Mouse (Mus musculus) adrenal gland, postnatal 36 days (tissue): Measurements from ENCODE around the gene Gm20388. TPM values are rescaled to one million over a fixed set of nuclear protein-coding genes. Genes with fewer than 3 reads are reported as not detected.
"Not testable (repeated sequence)": the region's sequence is repeated elsewhere in the genome, so short reads cannot be mapped to it uniquely, and the experiment has no call there.

Experiments
- DNase-seq, 2 experiments: peaks; one replicate each; pipeline ENCODE4 v3.0.0; 2021; ENCODE audit warnings: mixed read lengths in 1 of 2
- total RNA-seq, 2 experiments: library from RNA; stranded (reverse); gene quantifications; 2 replicates each; pipeline ENCODE4 v1.2.3; 2021

Gene Gm20388
- total RNA-seq, 2 experiments from 2014 or later = 2.4 to 7.4 TPM

DNA sequence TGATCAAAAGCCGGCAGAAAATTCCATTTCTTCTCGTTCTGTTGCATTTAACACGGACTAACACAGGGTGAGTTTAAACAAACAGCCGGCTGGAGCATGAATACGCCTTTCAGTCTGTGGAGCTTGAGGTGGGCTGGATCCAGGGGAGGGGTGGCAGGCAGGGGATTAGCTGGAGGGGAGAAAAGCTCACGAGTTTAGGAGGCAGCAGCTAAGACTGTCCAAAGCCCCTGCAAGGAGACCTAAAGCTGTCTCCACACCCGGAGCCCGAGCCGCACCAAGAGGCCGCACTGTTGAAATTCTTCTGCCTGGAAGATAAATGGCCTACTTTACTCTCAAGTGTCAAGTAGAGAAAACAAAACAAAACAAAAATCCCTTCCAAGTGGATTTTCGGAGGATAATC is 1485.5 kb downstream of the Gm20388 start:
- DNase-seq = no peak

GRCm38 (mm10) chr8:121397201-121397698 is 1486.6 kb downstream of the Gm20388 start:
- DNase-seq = no peak

GRCm38 (mm10) chr8:121398081-121398480 is 1487.4 kb downstream of the Gm20388 start:
- no peak for DNase-seq

GRCm38 (mm10) chr8:121398724-121399123 is 1488.1 kb downstream of the Gm20388 start:
- DNase-seq = no peak

DNA sequence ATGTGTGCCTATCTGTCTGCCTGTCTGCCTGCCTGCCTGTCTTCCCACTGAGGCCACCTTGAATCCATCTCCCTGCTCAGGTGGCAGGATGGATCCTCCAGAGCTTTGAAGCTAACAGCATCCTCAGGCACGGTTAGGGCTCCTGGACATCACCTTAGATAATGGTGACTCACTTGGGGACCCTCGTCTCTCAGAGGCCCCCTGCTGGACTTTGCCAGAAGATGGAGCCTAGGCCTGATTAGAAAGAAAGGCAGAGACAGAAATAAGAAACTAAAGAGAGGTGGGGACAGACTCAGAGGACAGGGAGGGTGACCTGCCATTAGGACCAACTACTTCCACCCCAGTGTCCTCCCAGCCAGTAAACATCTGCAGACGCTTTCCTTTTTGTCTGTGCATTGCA is 1488.5 kb downstream of the Gm20388 start:
- DNase-seq = no peak

GRCm38 (mm10) chr8:121400581-121400980 is 1489.9 kb downstream of the Gm20388 start:
- peak in 1 of 2 experiments; percentile 27 for DNase-seq

DNA sequence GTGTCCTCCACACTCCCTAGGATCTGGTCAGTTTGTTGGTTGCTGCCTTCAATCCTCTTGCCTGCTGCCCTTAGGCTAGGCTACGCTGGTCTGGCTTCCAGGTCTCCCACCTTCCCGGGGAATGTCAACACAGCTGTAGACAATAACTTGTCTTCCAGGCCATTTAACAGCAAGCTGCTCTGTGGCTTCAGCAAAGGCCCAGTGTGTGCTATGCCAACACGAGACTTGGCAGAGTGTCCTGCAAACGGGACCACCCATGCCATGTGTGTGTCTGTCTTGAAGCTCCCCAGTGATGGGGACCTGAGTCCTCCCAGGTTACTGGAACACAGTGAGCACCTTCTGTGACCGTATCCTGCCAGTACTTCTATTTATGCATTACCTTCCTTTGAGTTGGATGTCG is 1493.2 kb downstream of the Gm20388 start:
- DNase-seq = no peak

DNA sequence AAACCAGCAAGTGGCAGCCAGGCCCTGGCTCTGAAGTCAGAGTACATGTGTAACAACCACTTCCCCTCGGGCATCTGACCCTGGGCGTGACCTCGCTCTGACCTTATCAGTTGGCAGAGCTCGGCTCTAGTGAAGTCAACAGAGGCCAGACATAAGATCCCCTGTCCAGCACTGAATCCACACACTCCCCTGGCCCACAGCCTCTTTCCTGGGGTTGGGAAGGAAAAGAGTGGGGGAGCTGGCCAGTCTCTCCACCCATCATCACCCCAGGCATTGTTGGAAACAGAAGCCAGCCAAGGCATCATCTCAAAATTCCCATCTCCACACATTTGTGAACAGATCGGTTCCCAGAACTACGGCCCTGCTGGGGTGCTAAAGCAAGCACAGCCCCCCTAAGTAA is 1507.4 kb downstream of the Gm20388 start:
- peak; percentile 37 to 65 for DNase-seq

DNA sequence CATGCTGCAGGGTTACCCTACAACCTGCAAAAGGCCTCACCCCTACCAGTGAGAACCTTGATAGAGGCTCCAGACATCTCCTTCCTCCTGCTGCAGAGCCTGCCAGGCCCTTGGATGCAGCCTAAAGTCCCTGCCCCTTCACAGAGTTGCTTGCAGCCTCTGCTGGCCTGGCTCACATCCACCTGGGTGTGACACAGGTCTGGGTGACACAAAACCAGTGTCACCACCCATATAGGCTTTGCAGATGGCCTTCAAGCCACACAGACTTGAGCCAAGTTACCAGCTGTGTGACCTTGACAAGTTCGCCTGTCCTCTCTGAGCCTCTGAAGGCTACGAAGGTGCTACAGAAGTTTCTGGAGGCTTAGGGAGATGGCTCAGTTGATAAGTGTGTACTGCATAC is 1508.9 kb downstream of the Gm20388 start:
- DNase-seq = peak in 1 of 2 experiments; percentile 33

- peak; percentile 40 to 62 for DNase-seq
These were observed 1510.4 kb downstream of the Gm20388 start for GRCm38 (mm10) chr8:121421009-121421408.

DNA sequence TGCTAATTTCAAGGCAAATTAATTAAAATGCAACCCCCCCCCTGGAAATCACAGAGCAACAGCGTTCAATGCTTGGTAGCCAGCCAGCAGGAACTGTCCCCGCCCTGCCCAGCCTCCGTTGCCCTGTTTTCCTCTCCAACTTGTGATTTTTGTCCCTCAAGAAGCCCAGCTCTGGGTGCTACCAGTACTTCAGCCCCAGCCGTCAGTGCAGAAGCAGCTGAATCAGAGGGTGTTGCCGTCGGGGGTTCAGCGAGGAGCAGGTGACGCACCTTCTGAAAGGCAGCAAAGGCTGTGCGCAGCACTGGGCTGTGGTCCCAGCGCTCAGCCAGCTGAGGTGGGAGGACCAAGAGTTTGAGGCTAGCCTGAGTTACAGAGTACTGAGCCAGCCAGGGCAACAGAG is 1513.4 kb downstream of the Gm20388 start:
- no peak for DNase-seq

DNA sequence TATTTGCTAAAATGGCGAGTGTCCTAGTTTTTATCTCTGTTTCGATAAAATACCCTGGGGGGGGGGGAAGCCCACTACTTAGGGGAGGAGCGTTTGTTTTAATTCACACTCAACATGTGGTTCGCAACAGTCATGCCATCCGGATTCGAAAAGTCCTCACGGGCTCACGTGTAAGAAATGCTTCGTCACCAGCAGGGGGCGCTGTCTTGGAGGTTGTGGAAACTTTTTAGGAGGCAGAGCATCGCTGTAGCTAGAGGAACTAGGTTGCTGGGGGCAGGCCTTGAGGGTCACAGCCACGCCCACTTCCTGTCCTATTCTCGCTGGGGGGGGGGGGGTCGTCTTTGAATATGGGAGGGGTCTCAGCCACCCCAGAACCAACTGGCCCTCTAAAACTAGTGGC is 1514.0 kb downstream of the Gm20388 start:
- DNase-seq = peak in 1 of 2 experiments; percentile 16

DNA sequence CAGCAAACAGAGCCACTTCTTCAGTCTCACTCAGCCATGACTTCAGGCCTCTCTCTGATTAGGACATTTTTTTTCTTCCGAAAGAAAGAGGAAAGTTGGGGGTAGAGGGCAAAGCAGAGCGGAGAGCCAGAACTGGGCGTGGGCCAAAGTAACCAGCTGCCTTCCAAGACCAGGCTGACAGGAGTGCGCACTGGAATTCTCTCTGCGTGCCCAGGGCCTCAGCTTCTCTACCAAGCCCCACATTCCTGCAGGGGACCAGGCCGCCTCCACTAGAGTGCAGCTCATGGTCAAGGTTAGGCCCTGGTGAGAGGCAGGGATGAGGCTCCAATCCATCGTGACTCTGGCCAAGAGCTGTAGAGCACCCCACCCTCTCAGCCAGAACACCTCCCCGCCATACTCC is 1520.9 kb downstream of the Gm20388 start:
- DNase-seq = peak; percentile 16 to 41

- no peak for DNase-seq
These were observed 1522.8 kb downstream of the Gm20388 start for GRCm38 (mm10) chr8:121433466-121433865.

DNA sequence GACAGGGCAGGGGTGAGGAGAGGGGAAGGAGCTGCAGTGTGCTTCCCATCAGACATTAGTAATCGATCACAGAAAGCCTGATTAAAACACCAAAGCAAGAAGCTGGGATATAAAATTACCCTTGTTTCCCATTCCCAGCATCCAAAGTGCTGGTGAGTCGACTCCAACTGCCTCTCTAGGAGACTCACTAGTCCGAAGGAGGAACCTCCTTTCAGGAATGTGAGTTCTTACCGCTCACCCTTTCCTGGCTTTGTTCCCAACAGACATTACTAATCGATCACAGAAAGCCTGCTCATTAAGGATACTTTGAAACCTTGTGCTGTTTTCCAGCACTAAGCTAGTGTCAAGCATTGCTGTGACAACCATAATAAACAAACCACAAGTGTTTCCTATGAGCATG is 1526.0 kb downstream of the Gm20388 start:
- DNase-seq = no peak

- DNase-seq = no peak
These were observed 1526.9 kb downstream of the Gm20388 start for GRCm38 (mm10) chr8:121437506-121437905.

GRCm38 (mm10) chr8:121438111-121438510 is 1527.5 kb downstream of the Gm20388 start:
- DNase-seq = no peak

DNA sequence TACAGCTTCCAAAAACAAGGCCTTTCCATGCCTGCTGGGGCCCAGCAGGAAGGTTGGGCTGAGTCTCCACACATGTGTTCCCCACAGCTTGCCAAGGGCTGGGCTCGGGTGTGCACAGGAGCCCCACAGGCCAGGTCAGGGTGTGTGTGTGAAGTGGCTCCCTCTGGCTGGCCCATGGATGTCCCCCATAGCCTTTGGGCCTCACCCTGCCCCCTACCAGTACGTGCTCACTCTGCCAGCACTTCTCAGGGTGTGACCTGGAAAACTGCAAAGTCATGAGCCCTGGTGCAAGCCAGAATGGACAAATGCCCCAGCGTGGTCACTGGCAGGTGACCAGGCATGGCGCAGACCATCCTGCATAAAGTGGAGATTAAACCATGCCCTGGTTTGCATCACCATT is 1528.7 kb downstream of the Gm20388 start:
- no peak for DNase-seq

GRCm38 (mm10) chr8:121443361-121443760 is 1532.7 kb downstream of the Gm20388 start:
- no peak for DNase-seq

GRCm38 (mm10) chr8:121444521-121444920 is 1533.9 kb downstream of the Gm20388 start:
- DNase-seq = not testable (repeated sequence)

GRCm38 (mm10) chr8:121445027-121445471 is 1534.4 kb downstream of the Gm20388 start:
- DNase-seq = peak; percentile 84 to 85

GRCm38 (mm10) chr8:121446133-121446532 is 1535.5 kb downstream of the Gm20388 start:
- no peak for DNase-seq

GRCm38 (mm10) chr8:121446862-121447261 is 1536.2 kb downstream of the Gm20388 start:
- DNase-seq = no peak

DNA sequence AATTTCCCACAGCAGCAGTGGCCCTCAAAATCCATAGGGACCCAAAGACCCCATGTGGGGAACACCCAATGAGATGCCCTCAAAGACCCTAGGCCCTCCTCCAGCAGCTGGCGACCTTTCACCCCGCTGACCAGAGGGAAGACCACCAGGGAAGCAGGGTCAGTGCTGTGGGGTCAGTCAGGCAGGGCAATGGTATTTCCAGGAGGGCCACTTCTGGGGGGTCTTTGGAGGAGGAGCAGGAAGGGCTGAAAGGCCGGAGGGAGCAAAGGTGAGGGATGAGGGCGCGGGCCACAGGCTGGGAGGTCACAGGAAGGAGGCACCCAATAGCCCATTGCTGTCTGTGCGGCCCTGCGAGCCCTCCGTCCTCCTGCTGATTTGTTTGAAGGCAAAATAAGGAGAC is 1539.6 kb downstream of the Gm20388 start:
- no peak for DNase-seq
